Mouse (Mus musculus) neural tube, embryonic 11.5 days (tissue): ENCODE results near the gene Dlgap5. TPM values are rescaled to one million over a fixed set of nuclear protein-coding genes. Genes with fewer than 3 reads are reported as not detected.

Experiments
- ATAC-seq: fragments of 200-750 bp; cut with Nextera tagmentation; 2 replicates; pipeline ENCODE4 v1.8.0; 2017; ENCODE audit warnings: moderate number of reproducible peaks, mild to moderate bottlenecking, moderate TSS enrichment, moderate library complexity; ENCODE audit not compliant: insufficient read depth, low FRiP score, low TSS enrichment
- DNase-seq: peaks from one replicate; pipeline ENCODE4 v3.0.0-alpha.2; 2015; ENCODE audit warnings: low spot score
- H3K27ac ChIP-seq: fragments of 300-500 bp; sonication (generic); 2 replicates; pipeline ENCODE4 v1.5.1; 2014; ENCODE audit warnings: low read depth, mild to moderate bottlenecking, low read length
- H3K27me3 ChIP-seq: fragments of 300-500 bp; sonication (generic); 2 replicates; pipeline ENCODE4 v1.6.1; 2014; ENCODE audit warnings: mild to moderate bottlenecking, low read length, mixed read lengths; ENCODE audit not compliant: control insufficient read depth, insufficient read depth
- H3K36me3 ChIP-seq: fragments of 300-500 bp; sonication (generic); 2 replicates; pipeline ENCODE4 v1.6.1; 2014; ENCODE audit warnings: mild to moderate bottlenecking, low read length, moderate library complexity, mixed read lengths; ENCODE audit not compliant: control insufficient read depth, insufficient read depth
- H3K4me1 ChIP-seq: fragments of 300-500 bp; sonication (generic); 2 replicates; pipeline ENCODE4 v1.6.1; 2014; ENCODE audit warnings: low read length, mixed read lengths; ENCODE audit not compliant: control insufficient read depth, insufficient read depth
- H3K4me2 ChIP-seq: fragments of 300-500 bp; sonication (generic); 2 replicates; pipeline ENCODE4 v1.6.1; 2014; ENCODE audit warnings: low read depth, mild to moderate bottlenecking, moderate library complexity
- H3K4me3 ChIP-seq: fragments of 300-500 bp; sonication (generic); 2 replicates; pipeline ENCODE4 v1.5.1; 2014; ENCODE audit warnings: low read depth, low read length
- H3K9ac ChIP-seq: fragments of 300-500 bp; sonication (generic); 2 replicates; pipeline ENCODE4 v1.6.1; 2014; ENCODE audit warnings: mild to moderate bottlenecking, low read length
- H3K9me3 ChIP-seq: fragments of 300-500 bp; sonication (generic); 2 replicates; pipeline ENCODE4 v1.6.1; 2016; ENCODE audit warnings: low read length; ENCODE audit not compliant: control insufficient read depth
- WGBS: fragments of 180-500 bp; shearing (Covaris S2); extraction: QIAGEN DNeasy Blood & Tissue Kit; methylation state at CpG from one replicate; pipeline ENCODE4 v1.1.7; 2014; 5-methylcytosine and 5-hydroxymethylcytosine counted together
- polyA plus RNA-seq: library from polyadenylated mRNA; unstranded; fragments of >200 nt; fragmentation: Nextera tagmentation; extraction: Ambion mirVana; gene quantifications from 2 replicates; pipeline ENCODE4 v1.2.1, GENCODE M21; 2014

The Dlgap5 gene
- polyA plus RNA-seq, 1 experiment from 2014 or later = 56.2 TPM

- H3K36me3 ChIP-seq = no peaks in the 10 kb centered on the region
- DNase-seq (no peak), ATAC-seq (no peak)
- no peak overlapping the region for H3K9ac ChIP-seq
- WGBS = 93% methylated on average over 10 of the region's 10 CpGs
- H3K27ac ChIP-seq = no peak overlapping the region
- H3K4me1 ChIP-seq = no peaks in the 10 kb centered on the region
- no peaks in the 10 kb centered on the region for H3K9me3 ChIP-seq
- no peaks in the 10 kb centered on the region for H3K27me3 ChIP-seq
- no peak overlapping the region for H3K4me3 ChIP-seq
- no peak overlapping the region for H3K4me2 ChIP-seq
Observed at GRCm38 (mm10) chr14:47352272-47352671, 65.9 kb downstream of the Dlgap5 start.

GRCm38 (mm10) chr14:47350974-47351373, 67.2 kb downstream of the Dlgap5 start:
- ATAC-seq (no peak), DNase-seq (no peak)
- no peaks in the 10 kb centered on the region for H3K36me3 ChIP-seq
- WGBS = 80% methylated on average over 2 of the region's 2 CpGs
- no peaks in the 10 kb centered on the region for H3K27me3 ChIP-seq
- no peaks in the 10 kb centered on the region for H3K9me3 ChIP-seq
- no peaks in the 10 kb centered on the region for H3K4me1 ChIP-seq
- no peak overlapping the region for H3K27ac ChIP-seq
- no peak overlapping the region for H3K4me2 ChIP-seq
- H3K4me3 ChIP-seq = no peak overlapping the region
- no peak overlapping the region for H3K9ac ChIP-seq

GRCm38 (mm10) chr14:47346715-47347114, 71.5 kb downstream of the Dlgap5 start:
- Histone ChIP-seq H3K4me2 (no peak overlapping the region), H3K27me3 (no peaks in the 10 kb centered on the region), H3K36me3 (no peaks in the 10 kb centered on the region), H3K4me1 (no peaks in the 10 kb centered on the region), H3K9ac (no peak overlapping the region), H3K27ac (no peak overlapping the region), H3K4me3 (no peak overlapping the region), H3K9me3 (no peaks in the 10 kb centered on the region)
- no peak for ATAC-seq
- WGBS = 92% methylated on average over 1 of the region's 1 CpGs
- no peak for DNase-seq

GRCm38 (mm10) chr14:47341811-47342291, 76.4 kb downstream of the Dlgap5 start:
- H3K4me2 ChIP-seq = no peak overlapping the region
- ATAC-seq (no peak), DNase-seq (no peak)
- H3K9me3 ChIP-seq = no peaks in the 10 kb centered on the region
- 74% methylated on average over 4 of the region's 4 CpGs for WGBS
- no peaks in the 10 kb centered on the region for H3K4me1 ChIP-seq
- H3K27ac ChIP-seq = no peak overlapping the region
- H3K9ac ChIP-seq = no peak overlapping the region
- no peaks in the 10 kb centered on the region for H3K27me3 ChIP-seq
- no peak overlapping the region for H3K4me3 ChIP-seq
- no peaks in the 10 kb centered on the region for H3K36me3 ChIP-seq

GRCm38 (mm10) chr14:47340231-47340925, 77.8 kb downstream of the Dlgap5 start:
- Histone ChIP-seq H3K9me3 (no peaks in the 10 kb centered on the region), H3K4me2 (no peak overlapping the region), H3K36me3 (no peaks in the 10 kb centered on the region), H3K9ac (no peak overlapping the region), H3K4me1 (no peaks in the 10 kb centered on the region), H3K27me3 (no peaks in the 10 kb centered on the region), H3K4me3 (no peak overlapping the region), H3K27ac (no peak overlapping the region)
- 83% methylated on average over 10 of the region's 10 CpGs for WGBS
- DNase-seq (no peak), ATAC-seq (no peak)

Other genes with a start within 250 kb of the Dlgap5 start
- 2.3 and 2.4 TPM in 2 replicates for gene Gch1, start 229.0 kb downstream of the Dlgap5 start, polyA plus RNA-seq
- 37.6 and 40.1 TPM in 2 replicates for gene Wdhd1, start 141.6 kb downstream of the Dlgap5 start, polyA plus RNA-seq
- 5.0 and 7.7 TPM in 2 replicates for gene Socs4, start 141.5 kb downstream of the Dlgap5 start, polyA plus RNA-seq
- gene Mapk1ip1l, start 120.1 kb downstream of the Dlgap5 start, polyA plus RNA-seq = 99.5 and 101 TPM in 2 replicates
- gene Lgals3, start 50.7 kb downstream of the Dlgap5 start, polyA plus RNA-seq = 1.1 and 1.2 TPM in 2 replicates
- gene Fbxo34, start 32.0 kb upstream of the Dlgap5 start, polyA plus RNA-seq = 22.9 and 25.8 TPM in 2 replicates
- 17.5 and 19.1 TPM in 2 replicates for gene Atg14, start 152.2 kb upstream of the Dlgap5 start, polyA plus RNA-seq
- 79.5 and 88.6 TPM in 2 replicates for gene Ktn1, start 230.0 kb upstream of the Dlgap5 start, polyA plus RNA-seq